Mouse (Mus musculus) small intestine, adult 2 months (tissue): Measurements from ENCODE around the gene Sec23a.

Experiments
- CTCF ChIP-seq: fragments of 200-500 bp; IDR thresholded peaks from 2 replicates; pipeline ENCODE4 v1.5.1; 2012; ENCODE audit warnings: low read depth, mild to moderate bottlenecking, control low read depth, inconsistent platforms, low read length, moderate library complexity, mixed read lengths; ENCODE audit not compliant: insufficient replicate concordance, insufficient read length; ENCODE audit errors: extremely low read depth
- POLR2A ChIP-seq: fragments of 200-500 bp; IDR thresholded peaks from 2 replicates; pipeline ENCODE4 v1.6.1; 2012; ENCODE audit warnings: low read depth, mild to moderate bottlenecking, control low read depth, inconsistent platforms, low read length, moderate library complexity

DNA sequence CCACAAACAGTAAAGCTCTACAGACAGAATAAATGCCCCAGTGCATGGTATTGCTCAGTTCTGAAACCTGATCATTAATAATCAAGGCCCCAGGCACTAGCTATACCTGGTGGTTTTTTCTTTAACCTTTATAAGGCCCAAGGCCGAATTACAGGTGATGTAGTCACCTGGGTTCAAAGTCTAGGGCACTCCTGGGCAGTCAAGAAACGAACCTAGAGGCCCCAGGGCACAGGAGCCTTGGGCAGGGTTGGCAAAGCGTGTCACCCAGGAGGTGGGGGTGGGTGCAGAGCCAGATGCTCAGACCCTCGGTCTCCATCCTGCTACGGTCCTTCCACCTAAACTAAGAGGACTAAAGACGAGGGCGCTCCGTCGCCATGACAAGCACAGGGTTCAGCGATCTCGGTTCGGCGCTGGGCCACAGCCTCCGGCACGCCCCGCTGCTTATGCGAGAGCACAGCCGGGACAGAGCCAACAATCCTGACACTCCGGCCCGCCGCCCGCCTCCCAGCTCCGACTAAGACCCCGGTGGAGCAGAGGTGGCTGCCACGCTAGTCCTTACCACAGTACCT is 458 bp downstream of the Sec23a start:
- no peak for TF ChIP-seq POLR2A
- TF ChIP-seq CTCF = no peak
